Mouse (Mus musculus): ENCODE measurements at regions not wholly inside any gene's neighbourhood (a gene's known extent, or its start where the extent isn't known, plus 50 kb on each side); places are given as distances from the start of the nearest gene placed in this dataset.
A peak's percentile ranks its signal among the peaks of the same experiment; 100 is the strongest.

- no peak for ATAC-seq (ENCODE audit: insufficient number of reproducible peaks, low FRiP score, low TSS enrichment)
Measured at GRCm38 (mm10) chr16:51664325-51664724, 366.7 kb upstream of the Cblb start.

- no peak for ATAC-seq (ENCODE audit: insufficient number of reproducible peaks, low FRiP score, low TSS enrichment)
Measured at GRCm38 (mm10) chr16:51675101-51675500, 355.9 kb upstream of the Cblb start.

- ATAC-seq (ENCODE audit: insufficient number of reproducible peaks, low FRiP score, low TSS enrichment): no peak
Measured at GRCm38 (mm10) chr16:51675988-51676387, 355.0 kb upstream of the Cblb start.

- no peak for ATAC-seq (ENCODE audit: insufficient number of reproducible peaks, low FRiP score, low TSS enrichment)
Measured at GRCm38 (mm10) chr16:51690861-51691260, 340.2 kb upstream of the Cblb start.

- no peak for ATAC-seq (ENCODE audit: insufficient number of reproducible peaks, low FRiP score, low TSS enrichment)
Measured at GRCm38 (mm10) chr16:51705026-51705425, 326.0 kb upstream of the Cblb start.

DNA sequence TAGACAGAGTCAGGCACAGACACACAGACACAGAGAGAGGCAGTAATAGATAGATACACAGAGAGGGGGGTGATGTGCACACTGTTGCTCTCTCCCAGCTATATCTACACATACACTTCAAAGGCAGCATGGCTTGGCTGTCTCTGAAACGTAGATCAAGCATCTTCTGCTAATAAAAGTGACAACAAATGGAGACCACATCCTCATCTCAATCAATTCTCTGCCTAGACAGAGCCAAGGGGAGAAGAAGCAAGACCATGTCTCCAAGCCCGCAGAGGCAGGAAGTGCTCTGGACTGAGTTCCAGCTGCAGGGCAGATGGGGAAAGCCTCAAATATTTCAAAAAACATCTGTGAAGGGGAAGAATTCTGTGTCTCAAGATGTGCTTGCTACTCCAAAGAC lies 312.3 kb upstream of the Cblb start:
- ATAC-seq (ENCODE audit: insufficient number of reproducible peaks, low FRiP score, low TSS enrichment): no peak

- ATAC-seq (ENCODE audit: insufficient number of reproducible peaks, low FRiP score, low TSS enrichment): no peak
Measured at GRCm38 (mm10) chr16:51719637-51720036, 311.4 kb upstream of the Cblb start.

GRCm38 (mm10) chr16:51722682-51723081 lies 308.3 kb upstream of the Cblb start:
- no peak for ATAC-seq (ENCODE audit: insufficient number of reproducible peaks, low FRiP score, low TSS enrichment)

DNA sequence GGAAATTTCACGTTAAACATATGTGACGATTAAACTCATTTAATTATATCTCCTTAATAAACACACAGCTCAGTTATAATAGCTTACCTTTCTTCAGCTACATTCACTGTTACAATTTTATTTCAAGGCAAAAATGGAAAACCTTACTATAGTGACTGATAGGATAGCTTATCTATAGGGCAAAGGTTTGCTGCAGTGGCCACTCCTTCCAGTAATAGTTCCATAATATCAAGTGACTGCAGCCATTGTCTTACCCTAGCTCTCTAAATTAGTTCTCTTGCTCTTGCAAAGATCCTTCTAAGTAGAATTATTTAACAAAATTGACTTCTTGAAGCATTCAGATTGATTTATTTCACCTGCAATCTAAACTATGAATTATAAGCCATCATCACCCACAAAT lies 289.1 kb upstream of the Cblb start:
- ATAC-seq (ENCODE audit: insufficient number of reproducible peaks, low FRiP score, low TSS enrichment): no peak

- ATAC-seq (ENCODE audit: insufficient number of reproducible peaks, low FRiP score, low TSS enrichment): no peak
Measured at GRCm38 (mm10) chr16:51751878-51752277, 279.1 kb upstream of the Cblb start.

- ATAC-seq (ENCODE audit: insufficient number of reproducible peaks, low FRiP score, low TSS enrichment): no peak
Measured at GRCm38 (mm10) chr16:51758361-51759227, 272.4 kb upstream of the Cblb start.

DNA sequence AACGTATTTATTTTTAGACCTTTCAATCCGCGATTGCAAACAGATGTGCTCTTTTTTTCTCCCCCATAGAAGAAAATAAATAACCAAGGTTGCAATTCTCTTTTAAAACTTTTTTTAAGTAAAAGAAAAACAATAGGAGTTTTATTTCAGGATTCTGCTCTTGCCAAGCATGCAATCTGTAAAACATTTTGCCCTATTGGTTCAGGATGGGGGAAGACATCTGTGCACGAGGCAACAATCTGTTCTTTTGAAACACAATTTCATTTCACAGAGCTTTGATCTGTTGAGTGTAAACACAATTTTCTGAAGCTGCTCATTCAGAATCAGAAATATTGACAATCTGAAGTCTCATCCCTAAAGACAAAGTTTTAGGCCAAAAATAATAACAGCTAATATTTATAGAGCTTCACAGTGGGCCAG lies 271.8 kb upstream of the Cblb start:
- ATAC-seq (ENCODE audit: insufficient number of reproducible peaks, low FRiP score, low TSS enrichment): no peak

DNA sequence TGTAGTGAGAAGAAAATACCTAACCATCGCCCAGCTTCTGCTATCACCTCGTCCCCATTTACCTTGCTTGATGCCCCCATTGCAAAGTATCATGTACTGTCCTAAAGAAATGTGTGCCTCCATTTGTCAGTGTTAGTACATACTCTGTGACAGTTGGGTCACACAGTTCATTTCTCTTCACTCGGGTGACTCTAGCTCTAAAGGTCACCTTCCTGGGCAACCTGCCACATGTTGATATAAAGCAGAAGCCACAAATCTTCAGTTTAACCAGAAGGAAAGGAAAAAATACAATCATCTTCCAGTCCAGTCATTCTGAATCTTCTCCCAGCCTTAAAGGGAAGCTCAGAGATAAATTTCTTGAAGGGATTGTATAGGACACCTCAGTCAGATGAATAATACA lies 263.5 kb upstream of the Cblb start:
- no peak for ATAC-seq (ENCODE audit: insufficient number of reproducible peaks, low FRiP score, low TSS enrichment)

DNA sequence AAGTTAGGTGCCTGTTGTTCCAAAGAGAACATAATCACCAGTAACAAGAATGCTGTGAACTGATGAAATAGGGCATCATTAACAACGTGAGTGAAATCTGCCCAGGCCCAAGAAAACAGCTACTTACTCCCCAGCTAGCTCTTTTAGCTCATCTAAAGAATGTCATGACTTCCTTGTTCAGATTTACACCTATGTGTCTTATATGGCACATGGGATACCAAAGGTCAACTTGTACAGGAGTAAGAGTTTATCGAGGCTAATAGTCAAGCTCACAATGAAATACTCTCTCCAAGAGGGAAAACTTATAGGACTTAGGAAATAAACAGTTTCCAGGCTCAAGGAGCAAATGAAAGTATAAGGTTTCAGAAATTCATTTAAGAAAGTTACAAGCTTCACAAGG lies 252.1 kb upstream of the Cblb start:
- no peak for ATAC-seq (ENCODE audit: insufficient number of reproducible peaks, low FRiP score, low TSS enrichment)

- ATAC-seq (ENCODE audit: insufficient number of reproducible peaks, low FRiP score, low TSS enrichment): no peak
Measured at GRCm38 (mm10) chr16:51795003-51795402, 236.0 kb upstream of the Cblb start.

DNA sequence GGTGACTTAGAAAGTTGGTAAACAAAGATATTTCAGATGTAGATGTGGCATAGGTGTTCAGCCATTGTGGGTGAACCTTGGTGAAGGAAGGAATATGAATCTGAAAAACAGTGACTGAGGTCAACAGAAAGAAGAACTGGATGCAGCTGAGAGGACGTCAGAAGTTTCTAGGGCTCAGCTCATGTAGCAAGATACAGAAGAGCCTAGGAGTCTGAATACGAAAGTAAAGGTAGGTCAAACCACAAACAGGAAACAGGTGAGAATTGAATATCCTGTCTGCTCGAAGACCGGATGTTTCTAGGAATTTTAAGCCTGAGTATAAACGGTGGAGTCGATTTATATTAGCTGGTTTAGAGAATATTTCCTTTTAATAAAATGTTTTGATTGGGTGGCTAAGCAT lies 223.7 kb upstream of the Cblb start:
- no peak for ATAC-seq (ENCODE audit: insufficient number of reproducible peaks, low FRiP score, low TSS enrichment)

- ATAC-seq (ENCODE audit: insufficient number of reproducible peaks, low FRiP score, low TSS enrichment): no peak
Measured at GRCm38 (mm10) chr16:51809120-51809519, 221.9 kb upstream of the Cblb start.

- no peak for ATAC-seq (ENCODE audit: insufficient number of reproducible peaks, low FRiP score, low TSS enrichment)
Measured at GRCm38 (mm10) chr16:51811073-51811472, 220.0 kb upstream of the Cblb start.

DNA sequence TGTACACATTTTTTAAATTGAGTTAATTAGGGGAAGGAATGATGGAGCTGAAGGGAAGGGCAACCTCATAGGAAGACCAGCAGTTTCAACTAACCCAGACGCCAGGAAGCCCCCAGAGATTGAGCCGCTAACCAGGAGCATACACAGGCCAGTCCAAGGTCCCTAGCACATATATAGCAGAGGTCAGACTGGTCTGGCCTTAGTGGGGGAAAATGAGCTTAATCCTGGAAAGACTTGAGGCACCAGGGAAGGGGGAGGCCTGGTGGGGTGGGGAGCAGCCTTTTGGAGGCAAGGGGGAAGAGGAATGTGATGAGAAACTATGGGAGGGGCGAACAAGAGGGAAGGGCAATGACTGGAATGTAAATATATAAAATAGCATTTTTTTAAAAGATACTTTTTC lies 188.3 kb upstream of the Cblb start:
- ATAC-seq (ENCODE audit: insufficient number of reproducible peaks, low FRiP score, low TSS enrichment): no peak

GRCm38 (mm10) chr16:51845539-51845938 lies 185.5 kb upstream of the Cblb start:
- ATAC-seq (ENCODE audit: insufficient number of reproducible peaks, low FRiP score, low TSS enrichment): peak; percentile 80

DNA sequence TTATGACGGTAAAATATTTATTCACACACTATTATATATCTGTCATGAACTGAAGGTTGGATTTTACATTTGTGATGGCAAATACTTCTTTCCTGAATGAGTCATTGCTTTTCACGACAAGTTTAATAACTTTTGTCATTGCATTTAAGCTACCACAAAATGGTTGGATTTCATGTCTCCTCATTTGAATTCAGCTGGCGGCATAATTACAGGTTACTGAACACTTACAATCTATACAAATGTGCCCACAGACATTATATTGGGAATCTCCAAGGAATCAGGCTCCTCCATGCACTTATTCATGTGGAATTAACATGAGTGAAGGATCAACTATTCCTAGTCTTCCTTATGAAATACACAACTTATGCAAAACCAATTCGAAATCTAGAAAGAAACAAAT lies 150.3 kb upstream of the Cblb start:
- no peak for ATAC-seq (ENCODE audit: insufficient number of reproducible peaks, low FRiP score, low TSS enrichment)

GRCm38 (mm10) chr16:51881127-51881526 lies 149.9 kb upstream of the Cblb start:
- ATAC-seq (ENCODE audit: insufficient number of reproducible peaks, low FRiP score, low TSS enrichment): no peak
